Mouse (Mus musculus) MEL (cell line): ENCODE data around the gene Fxr2.

Experiments used
- CHD1 ChIP-seq: IDR thresholded peaks from 2 replicates; pipeline ENCODE4 v1.6.1; 2012; ENCODE audit warnings: low read depth, mild to moderate bottlenecking, inconsistent platforms, low read length, improper control_type of control experiment
- CTCF ChIP-seq, 3 experiments: IDR thresholded peaks in 2 of 3; conservative IDR thresholded peaks in 1 of 3; 2 replicates each; pipeline ENCODE4 v1.5.1; 2011 to 2012; ENCODE audit warnings: low read length in 3 of 3, low read depth in 2 of 3, mild to moderate bottlenecking in 2 of 3, improper control_type of control experiment in 1 of 3, inconsistent platforms in 1 of 3, mixed read lengths in 1 of 3, moderate library complexity in 1 of 3; ENCODE audit not compliant: control insufficient read depth in 1 of 3, insufficient read depth in 1 of 3, poor library complexity in 1 of 3, severe bottlenecking in 1 of 3
- MYC ChIP-seq: IDR thresholded peaks from 2 replicates; pipeline ENCODE4 v1.6.1; 2011; ENCODE audit warnings: low read depth, mild to moderate bottlenecking, low read length, improper control_type of control experiment, moderate library complexity
- POLR2A ChIP-seq, 2 experiments: IDR thresholded peaks; 2 replicates each; pipeline ENCODE4 v1.6.1; 2011 to 2012; ENCODE audit warnings: low read length in 2 of 2, mild to moderate bottlenecking in 2 of 2, control low read depth in 1 of 2, improper control_type of control experiment in 1 of 2, low read depth in 1 of 2, moderate library complexity in 1 of 2; ENCODE audit not compliant: control insufficient read depth in 1 of 2, insufficient read depth in 1 of 2, poor library complexity in 1 of 2
- TCF12 ChIP-seq: IDR thresholded peaks from 2 replicates; pipeline ENCODE4 v1.6.1; 2014; ENCODE audit warnings: low read depth, mild to moderate bottlenecking, inconsistent platforms, low read length, improper control_type of control experiment, moderate library complexity
- USF1 ChIP-seq: IDR thresholded peaks from 2 replicates; pipeline ENCODE4 v1.6.1; 2014; ENCODE audit warnings: low read depth, mild to moderate bottlenecking, inconsistent platforms, low read length, improper control_type of control experiment, moderate library complexity

- TF ChIP-seq POLR2A (IDR thresholded peaks at IDR 0.05; ENCODE audit: control insufficient read depth in 1 of 2, insufficient read depth in 1 of 2, low read depth in 1 of 2, low read length in 2 of 2, poor library complexity in 1 of 2) (no peak), CHD1 (no peak), TCF12 (no peak), MYC (no peak), CTCF (IDR thresholded peaks at IDR 0.05 in 2 of 3, conservative IDR thresholded peaks at IDR 0.05 in 1 of 3; ENCODE audit: control insufficient read depth in 1 of 3, insufficient read depth in 1 of 3, low read depth in 2 of 3, low read length in 3 of 3, poor library complexity in 1 of 3, severe bottlenecking in 1 of 3) (no peak), USF1 (no peak)
Measured at GRCm38 (mm10) chr11:69663795-69664194, 31.0 kb downstream of the Fxr2 start.
